Mouse (Mus musculus) kidney, postnatal 0 days (tissue): ENCODE measurements around the gene Foxg1. TPM values are rescaled to one million over a fixed set of nuclear protein-coding genes. Genes with fewer than 3 reads are reported as not detected.

ENCODE experiments used
- ATAC-seq: fragments of 200-750 bp; cut with Nextera tagmentation; replicated peaks from 2 replicates; pipeline ENCODE4 v1.8.0; 2017; ENCODE audit warnings: low read depth, moderate number of reproducible peaks, moderate TSS enrichment, moderate library complexity; ENCODE audit not compliant: low FRiP score
- DNase-seq: peaks from one replicate; pipeline ENCODE4 v3.0.0-alpha.2; 2016; ENCODE audit warnings: low spot score
- H3K27ac ChIP-seq: fragments of 300-500 bp; sonication (generic); 2 replicates; pipeline ENCODE4 v1.5.1; 2014; ENCODE audit warnings: mild to moderate bottlenecking
- H3K27me3 ChIP-seq: fragments of 300-500 bp; sonication (generic); 2 replicates; pipeline ENCODE4 v1.6.1; 2014; ENCODE audit warnings: low read length, mixed read lengths; ENCODE audit not compliant: insufficient read depth
- H3K36me3 ChIP-seq: fragments of 300-500 bp; sonication (generic); 2 replicates; pipeline ENCODE4 v1.6.1; 2014; ENCODE audit warnings: low read length, mixed read lengths; ENCODE audit not compliant: insufficient read depth
- H3K4me1 ChIP-seq: fragments of 300-500 bp; sonication (generic); replicated peaks from 2 replicates; pipeline ENCODE4 v1.6.1; 2014; ENCODE audit warnings: antibody characterized with exemption, low read length, mixed read lengths; ENCODE audit not compliant: insufficient read depth
- H3K4me2 ChIP-seq: fragments of 300-500 bp; sonication (generic); 2 replicates; pipeline ENCODE4 v1.6.1; 2014; ENCODE audit warnings: mild to moderate bottlenecking, low read length, moderate library complexity, mixed read lengths
- H3K4me3 ChIP-seq: fragments of 300-500 bp; sonication (generic); replicated peaks from 2 replicates; pipeline ENCODE4 v1.5.1; 2014; ENCODE audit warnings: low read depth, low read length
- H3K9ac ChIP-seq: fragments of 300-500 bp; sonication (generic); 2 replicates; pipeline ENCODE4 v1.6.1; 2014; ENCODE audit warnings: low read depth, low read length
- H3K9me3 ChIP-seq: fragments of 300-500 bp; sonication (generic); replicated peaks from 2 replicates; pipeline ENCODE4 v1.6.1; 2016; ENCODE audit warnings: low read length, inconsistent platforms, mixed read lengths
- CTCF ChIP-seq: IDR thresholded peaks from 2 replicates; pipeline ENCODE4 v1.5.1; 2016; ENCODE audit warnings: antibody characterized with exemption, low read depth, mild to moderate bottlenecking, moderate library complexity
- WGBS: fragments of 180-500 bp; shearing (Covaris S2); extraction: QIAGEN DNeasy Blood & Tissue Kit; methylation state at CpG from one replicate; pipeline ENCODE4 v1.1.7; 2014; 5-methylcytosine and 5-hydroxymethylcytosine counted together
- polyA plus RNA-seq: library from polyadenylated mRNA; unstranded; fragments of >200 nt; fragmentation: Nextera tagmentation; extraction: Ambion mirVana; gene quantifications from 2 replicates; pipeline ENCODE4 v1.2.1, GENCODE M21; 2015

Gene Foxg1
- polyA plus RNA-seq, 1 experiment from 2014 or later = not detected

- DNase-seq (no peak), ATAC-seq (peak; percentile 41)
- Histone ChIP-seq H3K27me3 (peaks cover 81% of the 10 kb centered on the region), H3K4me3 (0 out of 2 replicates have a peak overlapping the region, but pooled peaks have one; percentile 1), H3K4me1 (no peaks in the 10 kb centered on the region), H3K9ac (no peak overlapping the region), H3K36me3 (no peaks in the 10 kb centered on the region), H3K9me3 (no peaks in the 10 kb centered on the region), H3K4me2 (no peak overlapping the region), H3K27ac (no peak overlapping the region)
- WGBS = 2% methylated on average over 23 of the region's 23 CpGs
- TF ChIP-seq CTCF = no peak
Measured at GRCm38 (mm10) chr12:49385631-49385990, 3.2 kb downstream of the Foxg1 start.

- Histone ChIP-seq H3K4me1 (no peaks in the 10 kb centered on the region), H3K36me3 (no peaks in the 10 kb centered on the region), H3K4me2 (no peak overlapping the region), H3K9me3 (no peaks in the 10 kb centered on the region), H3K27ac (no peak overlapping the region), H3K9ac (no peak overlapping the region), H3K4me3 (no peak overlapping the region), H3K27me3 (peaks cover 80% of the 10 kb centered on the region)
- 12% methylated on average over 10 of the region's 10 CpGs for WGBS
- ATAC-seq = no peak
- DNase-seq = no peak
- TF ChIP-seq CTCF = no peak
Measured at GRCm38 (mm10) chr12:49386081-49386805, 3.8 kb downstream of the Foxg1 start.

GRCm38 (mm10) chr12:49387856-49388598 lies 5.6 kb downstream of the Foxg1 start:
- Histone ChIP-seq H3K9ac (no peak overlapping the region), H3K4me1 (no peaks in the 10 kb centered on the region), H3K4me2 (no peak overlapping the region), H3K36me3 (no peaks in the 10 kb centered on the region), H3K27me3 (peaks cover 82% of the 10 kb centered on the region), H3K4me3 (no peak overlapping the region), H3K9me3 (no peaks in the 10 kb centered on the region), H3K27ac (no peak overlapping the region)
- ATAC-seq (no peak), DNase-seq (no peak)
- 0% methylated on average over 2 of the region's 2 CpGs for WGBS
- no peak for TF ChIP-seq CTCF

- 5% methylated on average over 5 of the region's 5 CpGs for WGBS
- ATAC-seq (no peak), DNase-seq (no peak)
Measured at GRCm38 (mm10) chr12:49389666-49390065, 7.2 kb downstream of the Foxg1 start.

GRCm38 (mm10) chr12:49390257-49390656 lies 7.8 kb downstream of the Foxg1 start:
- no peak overlapping the region for H3K9ac ChIP-seq
- no peak for TF ChIP-seq CTCF
- ATAC-seq (no peak), DNase-seq (no peak)
- 4% methylated on average over 13 of the region's 13 CpGs for whole genome bisulfite sequencing
- H3K27ac ChIP-seq = no peak overlapping the region
- H3K4me3 ChIP-seq = no peak overlapping the region
- H3K27me3 ChIP-seq = peaks cover 79% of the 10 kb centered on the region
- no peak overlapping the region for H3K4me2 ChIP-seq
- H3K9me3 ChIP-seq = no peaks in the 10 kb centered on the region
- no peaks in the 10 kb centered on the region for H3K36me3 ChIP-seq
- no peaks in the 10 kb centered on the region for H3K4me1 ChIP-seq

More at GRCm38 (mm10) chr12:49389666-49390065, 7.2 kb downstream of the Foxg1 start:
- Histone ChIP-seq H3K27me3 (peaks cover 79% of the 10 kb centered on the region), H3K4me2 (no peak overlapping the region), H3K9ac (no peak overlapping the region), H3K36me3 (no peaks in the 10 kb centered on the region), H3K9me3 (no peaks in the 10 kb centered on the region), H3K4me3 (no peak overlapping the region), H3K27ac (no peak overlapping the region), H3K4me1 (no peaks in the 10 kb centered on the region)
- TF ChIP-seq CTCF = no peak

GRCm38 (mm10) chr12:49390926-49391304 lies 8.5 kb downstream of the Foxg1 start:
- DNase-seq (no peak), ATAC-seq (no peak; the same call in 1 of the 2 replicates)
- no peak overlapping the region for H3K27ac ChIP-seq
- H3K9me3 ChIP-seq = no peaks in the 10 kb centered on the region
- no peak for TF ChIP-seq CTCF
- 2% methylated on average over 9 of the region's 9 CpGs for WGBS
- H3K27me3 ChIP-seq = peaks cover 73% of the 10 kb centered on the region
- no peaks in the 10 kb centered on the region for H3K4me1 ChIP-seq
- no peaks in the 10 kb centered on the region for H3K36me3 ChIP-seq
- no peak overlapping the region for H3K9ac ChIP-seq
- peak overlapping the region; percentile 19; the same call in 1 of the 2 replicates for H3K4me2 ChIP-seq
- peak overlapping the region; percentile 18; the same call in 1 of the 2 replicates for H3K4me3 ChIP-seq
